Mouse (Mus musculus): ENCODE data around the gene Cbr1.

GRCm38 (mm10) chr16:93606146-93606545, 493 bp downstream of the Cbr1 start:
- no peak for TF ChIP-seq ZC3H11A (IDR thresholded peaks at IDR 0.05; ENCODE audit: borderline replicate concordance, low read depth, low read length)
- no peak for TF ChIP-seq MAFK (IDR thresholded peaks at IDR 0.05; ENCODE audit: insufficient read depth, low read depth, low read length)
- no peak for TF ChIP-seq HCFC1 (IDR thresholded peaks at IDR 0.05; ENCODE audit: borderline replicate concordance, insufficient read depth, low read length)
- no peak for TF ChIP-seq ZNF384 (IDR thresholded peaks at IDR 0.05; ENCODE audit: low read depth, low read length)
